Mouse (Mus musculus) kidney, adult 2 months (tissue): ENCODE results near the gene Agbl4.

Source experiments
- CTCF ChIP-seq: fragments of 200-500 bp; conservative IDR thresholded peaks from 2 replicates; pipeline ENCODE4 v1.5.1; 2011; ENCODE audit warnings: low read depth, mild to moderate bottlenecking, control low read depth, low read length, moderate library complexity, mixed read lengths; ENCODE audit not compliant: insufficient read depth, insufficient read length
- POLR2A ChIP-seq: fragments of 200-500 bp; IDR thresholded peaks from one replicate; pipeline ENCODE4 v1.6.1; 2011; ENCODE audit warnings: low read depth, low read length, control low read depth

- TF ChIP-seq POLR2A (no peak), CTCF (no peak)
These were observed 1132.5 kb downstream of the Agbl4 start for GRCm38 (mm10) chr4:111529996-111530395.
